Mouse (Mus musculus) frontal cortex, adult 2 months (tissue): ENCODE measurements at regions not wholly inside any gene's neighbourhood (a gene's known extent, or its start where the extent isn't known, plus 50 kb on each side); places are given as distances from the start of the nearest gene placed in this dataset.

ENCODE experiments used
- DNase-seq, 2 experiments: peaks; one replicate each; pipeline ENCODE4 v3.0.0; 2022; ENCODE audit warnings: low spot score in 1 of 2; ENCODE audit errors: extremely low spot score in 1 of 2

GRCm38 (mm10) chr16:77877006-77877405, 275.1 kb upstream of the Gm11146 start:
- DNase-seq, result no peak

GRCm38 (mm10) chr16:77863246-77863645, 261.4 kb upstream of the Gm11146 start:
- no peak for DNase-seq

GRCm38 (mm10) chr16:77852066-77852781, 250.3 kb upstream of the Gm11146 start:
- peak in 1 of 2 experiments; percentile 3 for DNase-seq

- no peak for DNase-seq
Measured at GRCm38 (mm10) chr16:77851206-77852065, 249.5 kb upstream of the Gm11146 start.

GRCm38 (mm10) chr16:77835767-77836166, 233.9 kb upstream of the Gm11146 start:
- DNase-seq, result no peak

- peak in 1 of 2 experiments; percentile 16 for DNase-seq
Measured at GRCm38 (mm10) chr16:77827322-77828117, 225.6 kb upstream of the Gm11146 start.

- no peak for DNase-seq
Measured at GRCm38 (mm10) chr16:77799709-77800108, 197.8 kb upstream of the Gm11146 start.

GRCm38 (mm10) chr16:77796926-77797325, 195.0 kb upstream of the Gm11146 start:
- peak in 1 of 2 experiments; percentile 34 for DNase-seq

GRCm38 (mm10) chr16:77789652-77790051, 187.8 kb upstream of the Gm11146 start:
- no peak for DNase-seq

- DNase-seq, result no peak
Measured at GRCm38 (mm10) chr16:77789206-77789605, 187.3 kb upstream of the Gm11146 start.

- no peak for DNase-seq
Measured at GRCm38 (mm10) chr16:77788781-77789150, 186.9 kb upstream of the Gm11146 start.

- DNase-seq, result peak in 1 of 2 experiments; percentile 31
Measured at GRCm38 (mm10) chr16:77788041-77788780, 186.3 kb upstream of the Gm11146 start.

GRCm38 (mm10) chr16:77787025-77787424, 185.1 kb upstream of the Gm11146 start:
- no peak for DNase-seq

- no peak for DNase-seq
Measured at GRCm38 (mm10) chr16:77779019-77779418, 177.1 kb upstream of the Gm11146 start.

- DNase-seq, result no peak
Measured at GRCm38 (mm10) chr16:77772075-77772474, 170.2 kb upstream of the Gm11146 start.

GRCm38 (mm10) chr16:77760926-77761347, 159.0 kb upstream of the Gm11146 start:
- peak in 1 of 2 experiments; percentile 14 for DNase-seq

GRCm38 (mm10) chr16:77760479-77760878, 158.6 kb upstream of the Gm11146 start:
- peak in 1 of 2 experiments; percentile 6 for DNase-seq

GRCm38 (mm10) chr16:77759997-77760396, 158.1 kb upstream of the Gm11146 start:
- DNase-seq, result peak in 1 of 2 experiments; percentile 38

- DNase-seq, result no peak
Measured at GRCm38 (mm10) chr16:77754882-77755281, 153.0 kb upstream of the Gm11146 start.

- no peak for DNase-seq
Measured at GRCm38 (mm10) chr16:77749474-77749873, 147.6 kb upstream of the Gm11146 start.
